Comparison of ENCODE assay signal across 15 mouse cellular contexts in genomic region chr7:131547481-131547880, GRCm38 (mm10). TPM values are rescaled to one million over a fixed set of nuclear protein-coding genes. Genes with fewer than 3 reads are reported as not detected.
"Had no signal": no experiment of that assay in that cellular context is flagged by ENCODE, and none has a peak within 500 bp of the region (broad histone marks: within the 10 kb centered on the region; RNA-seq: fewer than 3 reads in every experiment).

No protein-coding gene starts in this region.

- H3K27ac ChIP-seq: kidney, embryonic 15.5 days; left cerebral cortex, adult 2 months; limb, embryonic 12.5 days; liver, embryonic 13.5 days; neural tube, embryonic 12.5 days had no signal

- ATAC-seq: liver, postnatal 0 days had no signal

- H3K4me3 ChIP-seq: kidney, embryonic 15.5 days; left cerebral cortex, adult 2 months; limb, embryonic 12.5 days; liver, embryonic 13.5 days; myocyte; neural tube, embryonic 12.5 days had no signal

- DNase-seq: kidney, adult 2 months; kidney, postnatal 25 days; liver; liver, embryonic 13.5 days; liver, postnatal 0 days; right cerebral cortex, postnatal 4 days; spleen, adult 18-20 months; thymus, adult 18-20 months; thymus, postnatal 14 days had no signal

- H3K9ac ChIP-seq: kidney, embryonic 15.5 days; limb, embryonic 12.5 days; liver, embryonic 13.5 days; liver, postnatal 0 days; neural tube, embryonic 12.5 days had no signal

- H3K4me2 ChIP-seq: kidney, embryonic 15.5 days; limb, embryonic 12.5 days; liver, embryonic 13.5 days; neural tube, embryonic 12.5 days had no signal

- H3K36me3 ChIP-seq: kidney, embryonic 15.5 days; limb, embryonic 12.5 days; liver, embryonic 13.5 days; neural tube, embryonic 12.5 days had no signal

- H3K9me3 ChIP-seq: kidney, embryonic 15.5 days; limb, embryonic 12.5 days; liver, embryonic 13.5 days; neural tube, embryonic 12.5 days had no signal

RNA-seq across cellular contexts. Expression of gene Hmx2, which starts 1.1 kb away (rescaled TPM):
- polyA plus RNA-seq: limb, embryonic 12.5 days; liver, embryonic 13.5 days; liver, postnatal 0 days; lung, embryonic 16.5 days had no signal

RNA-seq across cellular contexts. Expression of gene Hmx3, which starts 4.8 kb away (rescaled TPM):
- polyA plus RNA-seq: kidney, embryonic 15.5 days; limb, embryonic 12.5 days; liver, embryonic 13.5 days; liver, postnatal 0 days; lung, embryonic 16.5 days had no signal
